Mouse (Mus musculus) CH12.LX (cell line): ENCODE data around the gene Eml1. TPM values are rescaled to one million over a fixed set of nuclear protein-coding genes. Genes with fewer than 3 reads are reported as not detected.

Experiments used
- DNase-seq: peaks from one replicate; pipeline ENCODE4 v3.0.0-alpha.2; 2013; ENCODE audit errors: extremely low read depth
- H3K27ac ChIP-seq: 2 replicates; pipeline ENCODE4 v1.5.1; 2012; ENCODE audit warnings: low read depth, mild to moderate bottlenecking, control low read depth, moderate library complexity; ENCODE audit not compliant: insufficient read depth
- H3K27me3 ChIP-seq: replicated peaks from 2 replicates; pipeline ENCODE3; 2012; ENCODE audit warnings: inconsistent platforms
- H3K36me3 ChIP-seq, 2 experiments: replicated peaks in 1 of 2; 2 replicates each; pipeline versions ENCODE3 to v1.6.1; 2012; ENCODE audit warnings: inconsistent platforms in 1 of 2, low read length in 1 of 2, mild to moderate bottlenecking in 1 of 2, mixed read lengths in 1 of 2, moderate library complexity in 1 of 2; ENCODE audit not compliant: control insufficient read depth in 1 of 2, insufficient read depth in 1 of 2
- H3K4me1 ChIP-seq, 2 experiments: 2 replicates each; pipeline ENCODE4 v1.6.1; 2012; ENCODE audit warnings: inconsistent platforms in 1 of 2, moderate library complexity in 1 of 2; ENCODE audit not compliant: insufficient read depth in 2 of 2, control insufficient read depth in 1 of 2
- H3K4me2 ChIP-seq: 2 replicates; pipeline ENCODE4 v1.6.1; 2012; ENCODE audit warnings: low read depth, mild to moderate bottlenecking, control low read depth; ENCODE audit not compliant: poor library complexity, insufficient read depth, severe bottlenecking
- H3K4me3 ChIP-seq, 3 experiments: fragments of 150-350 bp in 1 of 3; sonication (generic) in 1 of 3; replicated peaks in 1 of 3; 2 replicates each; pipeline versions ENCODE3 to v1.5.1; 2011 to 2012; ENCODE audit warnings: low read depth in 2 of 3, low read length in 2 of 3, mild to moderate bottlenecking in 2 of 3, moderate library complexity in 2 of 3, control low read depth in 1 of 3, improper control_type of control experiment in 1 of 3, inconsistent platforms in 1 of 3, mixed read lengths in 1 of 3; ENCODE audit not compliant: poor library complexity in 1 of 3
- H3K79me2 ChIP-seq: replicated peaks from 2 replicates; pipeline ENCODE4 v1.6.1; 2012; ENCODE audit warnings: mild to moderate bottlenecking, moderate library complexity; ENCODE audit not compliant: control insufficient read depth, poor library complexity, insufficient read depth, severe bottlenecking; ENCODE audit errors: extremely low read depth
- H3K9ac ChIP-seq: 2 replicates; pipeline ENCODE4 v1.6.1; 2012; ENCODE audit warnings: low read depth, mild to moderate bottlenecking, control low read depth, moderate library complexity; ENCODE audit not compliant: insufficient read depth
- H3K9me3 ChIP-seq: replicated peaks from 2 replicates; pipeline ENCODE3; 2012; ENCODE audit warnings: low read length, inconsistent platforms, mixed read lengths
- CTCF ChIP-seq, 2 experiments: IDR thresholded peaks in 1 of 2; conservative IDR thresholded peaks in 1 of 2; 2 replicates each; pipeline ENCODE4 v1.5.1; 2011 to 2012; ENCODE audit warnings: low read depth in 2 of 2, low read length in 2 of 2, improper control_type of control experiment in 1 of 2, inconsistent platforms in 1 of 2, mild to moderate bottlenecking in 1 of 2, moderate library complexity in 1 of 2
- E2F4 ChIP-seq: IDR thresholded peaks from 2 replicates; pipeline ENCODE4 v1.6.1; 2011; ENCODE audit warnings: low read depth, low read length, improper control_type of control experiment; ENCODE audit not compliant: insufficient replicate concordance
- ELF1 ChIP-seq: IDR thresholded peaks from 2 replicates; pipeline ENCODE4 v1.6.1; 2014; ENCODE audit warnings: low read depth, mild to moderate bottlenecking, inconsistent platforms, low read length, improper control_type of control experiment
- HCFC1 ChIP-seq: IDR thresholded peaks from 2 replicates; pipeline ENCODE4 v1.6.1; 2012; ENCODE audit warnings: low read depth, mild to moderate bottlenecking, inconsistent platforms, low read length, improper control_type of control experiment
- IRF4 ChIP-seq: IDR thresholded peaks from 2 replicates; pipeline ENCODE4 v1.6.1; 2014; ENCODE audit warnings: low read depth, mild to moderate bottlenecking, inconsistent platforms, low read length, improper control_type of control experiment
- JUND ChIP-seq: conservative IDR thresholded peaks from 2 replicates; pipeline ENCODE4 v1.6.1; 2011; ENCODE audit warnings: low read depth, low read length, improper control_type of control experiment
- MAFK ChIP-seq: IDR thresholded peaks from 2 replicates; pipeline ENCODE4 v1.6.1; 2011; ENCODE audit warnings: low read length, improper control_type of control experiment; ENCODE audit not compliant: insufficient replicate concordance
- POLR2AphosphoS2 ChIP-seq: IDR thresholded peaks from 2 replicates; pipeline ENCODE4 v1.6.1; 2011; ENCODE audit warnings: low read depth, low read length, improper control_type of control experiment
- RAD21 ChIP-seq: IDR thresholded peaks from 2 replicates; pipeline ENCODE4 v1.6.1; 2011; ENCODE audit warnings: low read depth, mild to moderate bottlenecking, low read length, improper control_type of control experiment, moderate library complexity
- SIN3A ChIP-seq: IDR thresholded peaks from 2 replicates; pipeline ENCODE4 v1.6.1; 2012; ENCODE audit warnings: low read length, improper control_type of control experiment, inconsistent platforms
- SMC3 ChIP-seq: IDR thresholded peaks from 2 replicates; pipeline ENCODE4 v1.6.1; 2011; ENCODE audit warnings: low read depth, low read length, improper control_type of control experiment
- TBP ChIP-seq: conservative IDR thresholded peaks from 2 replicates; pipeline ENCODE4 v1.6.1; 2011; ENCODE audit warnings: low read depth, low read length, improper control_type of control experiment
- ZMIZ1 ChIP-seq: IDR thresholded peaks from 2 replicates; pipeline ENCODE4 v1.6.1; 2012; ENCODE audit warnings: low read depth, mild to moderate bottlenecking, inconsistent platforms, low read length, improper control_type of control experiment
- ZNF384 ChIP-seq: IDR thresholded peaks from 2 replicates; pipeline ENCODE4 v1.6.1; 2012; ENCODE audit warnings: low read depth, low read length, improper control_type of control experiment, inconsistent platforms
- dilution Hi-C: fragments of 300-500 bp; cut with MboI; formaldehyde crosslinking; loops from 2 replicates; pipeline ENCODE4 v1.14.3; 2020; ENCODE audit warnings: low sequenced_read_pairs; ENCODE audit not compliant: extremely low pct_unique_long_range_greater_than_20kb, extremely low pct_ligation_motif_present
- in situ Hi-C: fragments of 300-500 bp; cut with MboI; formaldehyde crosslinking; loops from 3 replicates; pipeline ENCODE4 v1.14.3; 2019; ENCODE audit warnings: low sequenced_read_pairs, low pct_ligation_motif_present, low pct_unique_long_range_greater_than_20kb, mixed read lengths
- polyA plus RNA-seq: library from polyadenylated mRNA; unstranded; fragments of >175 nt; gene quantifications from 2 replicates; pipeline ENCODE4 v1.2.1, GENCODE M21; 2012; ENCODE audit warnings: low read depth; ENCODE audit not compliant: insufficient read length
- total RNA-seq, 2 experiments: library from RNA; depleted of rRNA; stranded (reverse); fragments of 300-350 nt in 1 of 2; fragments of >200 nt in 1 of 2; gene quantifications; 2 replicates each; pipeline ENCODE4 v1.2.3; 2012 to 2014

Gene Eml1
- total and polyA plus RNA-seq, 3 experiments = not detected

GRCm38 (mm10) chr12:108494011-108494541, 123.3 kb downstream of the Eml1 start:
- DNase-seq = peak; percentile 43
- Histone ChIP-seq H3K27ac (no peak overlapping the region), H3K27me3 (peaks cover 72% of the 10 kb centered on the region), H3K9ac (no peak overlapping the region), H3K79me2 (no peaks in the 10 kb centered on the region)
- TF ChIP-seq RAD21 = peak; percentile 56
- no peak for TF ChIP-seq ZNF384
- peak; percentile 56 to 78 for TF ChIP-seq CTCF (conservative IDR thresholded peaks at IDR 0.05 in 1 of 2, IDR thresholded peaks at IDR 0.05 in 1 of 2; ENCODE audit: low read depth in 2 of 2, low read length in 2 of 2)
- TF ChIP-seq SMC3 = 0 out of 2 replicates have a peak, but pooled peaks have one; percentile 13
- TF ChIP-seq, all 38 proteins: peak for 3
- Histone ChIP-seq H3K4me1 (no peaks in the 10 kb centered on the region), H3K4me3 (no peak overlapping the region), H3K36me3 (no peaks in the 10 kb centered on the region), H3K4me2 (no peak overlapping the region), H3K9me3 (no peaks in the 10 kb centered on the region)
- dilution Hi-C loops (no loop called here), in situ Hi-C loops (loop anchor here (10.0 kb wide), 1 partner anchor 129 kb away; no protein-coding TSS in a partner anchor)

- H3K79me2 ChIP-seq = no peaks in the 10 kb centered on the region
- no peak overlapping the region for H3K4me3 ChIP-seq
- dilution Hi-C loops = no loop called here
- H3K27me3 ChIP-seq = peaks cover 73% of the 10 kb centered on the region
- H3K27ac ChIP-seq = no peak overlapping the region
- no peak for DNase-seq
- H3K36me3 ChIP-seq = no peaks in the 10 kb centered on the region
- in situ Hi-C loops = loop anchor here (10.0 kb wide), 1 partner anchor 131 kb away; no protein-coding TSS in a partner anchor
- no peak overlapping the region for H3K4me2 ChIP-seq
- H3K9me3 ChIP-seq = no peaks in the 10 kb centered on the region
- H3K4me1 ChIP-seq = no peaks in the 10 kb centered on the region
- H3K9ac ChIP-seq = no peak overlapping the region
- TF ChIP-seq E2F4 (no peak), TBP (no peak), ZMIZ1 (no peak), POLR2AphosphoS2 (no peak), IRF4 (no peak), SIN3A (no peak), JUND (no peak), HCFC1 (no peak), ELF1 (no peak), MAFK (no peak)
Measured at GRCm38 (mm10) chr12:108495455-108496235, 124.9 kb downstream of the Eml1 start.
